Mouse (Mus musculus): ENCODE results near the gene Ifna11. TPM values are rescaled to one million over a fixed set of nuclear protein-coding genes. Genes with fewer than 3 reads are reported as not detected.
A peak's percentile ranks its signal among the peaks of the same experiment; 100 is the strongest.
"Not testable (repeated sequence)": the region's sequence is repeated elsewhere in the genome, so short reads cannot be mapped to it uniquely, and the experiment has no call there.

The Ifna11 gene
- polyA plus RNA-seq, 1 experiment from 2014 or later = not detected

- no CpG with 5 or more reads among the region's 34 CpGs for WGBS (ENCODE audit: insufficient replicate concordance)
- H3K4me2 ChIP-seq (ENCODE audit: low read depth, low read length); H3K36me3 ChIP-seq (replicated peaks; ENCODE audit: insufficient read depth, low read length); H3K27me3 ChIP-seq (ENCODE audit: insufficient read depth, low read length); H3K4me1 ChIP-seq (ENCODE audit: insufficient read depth); H3K27ac ChIP-seq (ENCODE audit: low read depth); H3K9me3 ChIP-seq (ENCODE audit: low read length); ATAC-seq; DNase-seq; H3K4me3 ChIP-seq (ENCODE audit: low read depth, low read length); H3K9ac ChIP-seq (replicated peaks): not testable (repeated sequence)
- peak; percentile 41 for TF ChIP-seq CTCF (IDR thresholded peaks at IDR 0.05; ENCODE audit: low read depth)
Observed at GRCm38 (mm10) chr4:88805761-88806160, 14.0 kb upstream of the Ifna11 start.

- ATAC-seq = no peak
- no peak within 1 kb of the TSS for H3K4me3 ChIP-seq (ENCODE audit: low read depth, low read length)
- H3K4me1 ChIP-seq (ENCODE audit: insufficient read depth) = no peaks in the 10 kb centered on the region
- no peak for DNase-seq
- no peaks in the 10 kb centered on the region for H3K9me3 ChIP-seq (ENCODE audit: low read length)
- no peak within 1 kb of the TSS for H3K27ac ChIP-seq (ENCODE audit: low read depth)
- H3K9ac ChIP-seq (replicated peaks) = no peak within 1 kb of the TSS
- WGBS (ENCODE audit: insufficient replicate concordance) = 53% methylated on average over 3 of the region's 3 CpGs
- no peak for TF ChIP-seq EP300 (IDR thresholded peaks at IDR 0.05; ENCODE audit: low read depth)
- TF ChIP-seq CTCF (IDR thresholded peaks at IDR 0.05; ENCODE audit: low read depth) = no peak
- no peak within 1 kb of the TSS for H3K4me2 ChIP-seq (ENCODE audit: low read depth, low read length)
- no peaks in the 10 kb centered on the region for H3K27me3 ChIP-seq (ENCODE audit: insufficient read depth, low read length)
- no peaks in the 10 kb centered on the region for H3K36me3 ChIP-seq (replicated peaks; ENCODE audit: insufficient read depth, low read length)
Observed at GRCm38 (mm10) chr4:88815928-88816327, 3.8 kb upstream of the Ifna11 start, which contains the start of gene Ifna7. Gene Ifna7 (plus strand): TSS chr4:88816228.

GRCm38 (mm10) chr4:88822995-88823394 is 3.2 kb downstream of the Ifna11 start:
- TF ChIP-seq CTCF (IDR thresholded peaks at IDR 0.05; ENCODE audit: low read depth) = peak; percentile 53
- TF ChIP-seq EP300 (IDR thresholded peaks at IDR 0.05; ENCODE audit: low read depth) = no peak
- ATAC-seq = no peak
- no peaks in the 10 kb centered on the region for H3K36me3 ChIP-seq (replicated peaks; ENCODE audit: insufficient read depth, low read length)
- no peak for DNase-seq
- H3K4me1 ChIP-seq (ENCODE audit: insufficient read depth) = no peaks in the 10 kb centered on the region
- no peaks in the 10 kb centered on the region for H3K27me3 ChIP-seq (ENCODE audit: insufficient read depth, low read length)
- no peak overlapping the region for H3K4me2 ChIP-seq (ENCODE audit: low read depth, low read length)
- no peak overlapping the region for H3K4me3 ChIP-seq (ENCODE audit: low read depth, low read length)
- no peak overlapping the region for H3K27ac ChIP-seq (ENCODE audit: low read depth)
- no peaks in the 10 kb centered on the region for H3K9me3 ChIP-seq (ENCODE audit: low read length)
- 23% methylated on average over 4 of the region's 4 CpGs for WGBS (ENCODE audit: insufficient replicate concordance)
- H3K9ac ChIP-seq (replicated peaks) = no peak overlapping the region

GRCm38 (mm10) chr4:88827116-88827515 is 7.4 kb downstream of the Ifna11 start, which contains the start of gene Ifna6:
Gene Ifna6 (plus strand): TSS chr4:88827416.
- not testable (repeated sequence) for H3K27ac ChIP-seq (ENCODE audit: low read depth); H3K4me2 ChIP-seq (ENCODE audit: low read depth, low read length); H3K4me1 ChIP-seq (ENCODE audit: insufficient read depth); DNase-seq; ATAC-seq; H3K27me3 ChIP-seq (ENCODE audit: insufficient read depth, low read length); H3K4me3 ChIP-seq (ENCODE audit: low read depth, low read length); H3K9me3 ChIP-seq (ENCODE audit: low read length); H3K9ac ChIP-seq (replicated peaks); H3K36me3 ChIP-seq (replicated peaks; ENCODE audit: insufficient read depth, low read length)

GRCm38 (mm10) chr4:88830523-88830922 is 10.8 kb downstream of the Ifna11 start:
- no peaks in the 10 kb centered on the region for H3K9me3 ChIP-seq (ENCODE audit: low read length)
- H3K9ac ChIP-seq (replicated peaks) = no peak overlapping the region
- no peak overlapping the region for H3K4me2 ChIP-seq (ENCODE audit: low read depth, low read length)
- no peak overlapping the region for H3K4me3 ChIP-seq (ENCODE audit: low read depth, low read length)
- TF ChIP-seq CTCF (IDR thresholded peaks at IDR 0.05; ENCODE audit: low read depth) (peak; percentile 44), EP300 (IDR thresholded peaks at IDR 0.05; ENCODE audit: low read depth) (no peak)
- DNase-seq (no peak), ATAC-seq (no peak)
- no peaks in the 10 kb centered on the region for H3K27me3 ChIP-seq (ENCODE audit: insufficient read depth, low read length)
- H3K36me3 ChIP-seq (replicated peaks; ENCODE audit: insufficient read depth, low read length) = no peaks in the 10 kb centered on the region
- H3K27ac ChIP-seq (ENCODE audit: low read depth) = no peak overlapping the region
- no peaks in the 10 kb centered on the region for H3K4me1 ChIP-seq (ENCODE audit: insufficient read depth)
- WGBS (ENCODE audit: insufficient replicate concordance) = 24% methylated on average over 4 of the region's 4 CpGs

- not testable (repeated sequence) for H3K9ac ChIP-seq (replicated peaks); ATAC-seq; H3K36me3 ChIP-seq (replicated peaks; ENCODE audit: insufficient read depth, low read length); H3K27ac ChIP-seq (ENCODE audit: low read depth); DNase-seq; H3K9me3 ChIP-seq (ENCODE audit: low read length); H3K4me3 ChIP-seq (ENCODE audit: low read depth, low read length); H3K27me3 ChIP-seq (ENCODE audit: insufficient read depth, low read length); H3K4me2 ChIP-seq (ENCODE audit: low read depth, low read length); H3K4me1 ChIP-seq (ENCODE audit: insufficient read depth)
- WGBS (ENCODE audit: insufficient replicate concordance) = 75% methylated on average over 1 of the region's 1 CpGs
Observed at GRCm38 (mm10) chr4:88835225-88835624, 15.5 kb downstream of the Ifna11 start, which contains the start of gene Ifna5. Gene Ifna5 (plus strand): TSS chr4:88835525.

- TF ChIP-seq EP300 (IDR thresholded peaks at IDR 0.05; ENCODE audit: low read depth) (no peak), CTCF (IDR thresholded peaks at IDR 0.05; ENCODE audit: low read depth) (peak; percentile 51)
- no peak overlapping the region for H3K9ac ChIP-seq (replicated peaks)
- H3K9me3 ChIP-seq (ENCODE audit: low read length) = no peaks in the 10 kb centered on the region
- DNase-seq (no peak), ATAC-seq (no peak)
- no peaks in the 10 kb centered on the region for H3K27me3 ChIP-seq (ENCODE audit: insufficient read depth, low read length)
- H3K27ac ChIP-seq (ENCODE audit: low read depth) = no peak overlapping the region
- no peaks in the 10 kb centered on the region for H3K36me3 ChIP-seq (replicated peaks; ENCODE audit: insufficient read depth, low read length)
- WGBS (ENCODE audit: insufficient replicate concordance) = 28% methylated on average over 3 of the region's 3 CpGs
- H3K4me2 ChIP-seq (ENCODE audit: low read depth, low read length) = no peak overlapping the region
- no peaks in the 10 kb centered on the region for H3K4me1 ChIP-seq (ENCODE audit: insufficient read depth)
- no peak overlapping the region for H3K4me3 ChIP-seq (ENCODE audit: low read depth, low read length)
Observed at GRCm38 (mm10) chr4:88838828-88839227, 19.1 kb downstream of the Ifna11 start.

Measured in liver, postnatal 0 days (tissue).